Mouse (Mus musculus): Measurements from ENCODE around the gene Fcgr3.
"Not testable (repeated sequence)": the region's sequence is repeated elsewhere in the genome, so short reads cannot be mapped to it uniquely, and the experiment has no call there.

Fcgr3 gene

DNA sequence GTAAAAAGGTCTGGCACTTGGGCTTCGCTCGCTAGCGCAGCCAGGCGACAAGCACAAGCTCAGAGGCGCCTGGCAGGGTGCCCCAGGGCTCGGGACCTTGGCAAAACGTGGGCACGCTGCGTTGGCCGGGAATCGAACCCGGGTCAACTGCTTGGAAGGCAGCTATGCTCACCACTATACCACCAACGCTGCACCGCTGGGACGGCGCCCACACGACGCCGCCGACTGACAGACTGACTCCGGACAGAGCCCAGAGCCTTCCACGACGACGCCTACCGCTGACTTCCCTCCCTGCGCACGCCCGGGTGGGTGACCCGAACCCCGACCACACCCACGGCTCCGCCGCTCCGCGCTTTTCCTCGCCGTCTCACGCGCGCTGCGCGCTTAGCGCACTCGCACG lies 7.5 kb upstream of the Fcgr3 start:
- H3K36me3 ChIP-seq (ENCODE audit: control insufficient read depth, insufficient read depth, low read length, poor library complexity, severe bottlenecking); DNase-seq (ENCODE audit: low read depth, low spot score); H3K27me3 ChIP-seq (ENCODE audit: control insufficient read depth, insufficient read depth, low read length, poor library complexity, severe bottlenecking): not testable (repeated sequence)

DNA sequence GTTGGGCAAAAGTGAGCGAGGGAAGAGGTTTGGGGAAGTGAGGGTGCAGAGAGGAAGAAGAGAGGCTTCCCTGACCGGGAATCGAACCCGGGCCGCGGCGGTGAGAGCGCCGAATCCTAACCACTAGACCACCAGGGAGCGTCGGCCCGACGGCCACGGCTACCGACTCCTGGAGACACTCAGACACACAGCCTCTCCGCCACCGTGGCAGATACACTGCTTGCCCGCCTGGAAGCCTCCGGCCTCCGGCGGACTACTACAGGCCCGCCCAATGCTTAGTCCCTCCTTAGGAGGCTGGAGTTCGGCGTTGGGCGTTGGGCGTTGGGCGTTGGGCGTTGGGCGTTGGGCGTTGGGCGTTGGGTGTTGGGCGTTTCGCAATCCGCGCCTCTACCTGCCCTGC lies 7.0 kb upstream of the Fcgr3 start:
- H3K36me3 ChIP-seq (ENCODE audit: control insufficient read depth, insufficient read depth, low read length, poor library complexity, severe bottlenecking); DNase-seq (ENCODE audit: low read depth, low spot score); H3K27me3 ChIP-seq (ENCODE audit: control insufficient read depth, insufficient read depth, low read length, poor library complexity, severe bottlenecking): not testable (repeated sequence)

DNA sequence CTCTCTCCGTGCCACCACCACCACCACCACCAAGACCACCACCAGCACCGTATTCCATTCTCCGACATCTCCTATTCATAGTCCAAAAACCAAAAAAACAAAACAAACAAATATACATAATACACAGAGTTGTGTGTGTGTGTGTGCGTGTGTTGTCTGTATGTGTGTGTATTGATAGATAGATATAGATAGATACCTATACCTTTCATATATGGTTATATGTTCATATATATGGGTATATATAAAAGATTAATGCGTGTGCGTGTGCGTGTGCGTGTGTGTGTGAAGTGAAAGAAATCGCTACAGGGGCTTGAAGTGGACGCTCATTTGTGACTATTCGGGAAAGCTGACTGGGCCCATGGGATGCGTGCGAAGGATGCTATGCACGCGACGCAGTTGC lies 6.1 kb upstream of the Fcgr3 start:
- H3K27me3 ChIP-seq (ENCODE audit: control insufficient read depth, insufficient read depth, low read length, poor library complexity, severe bottlenecking); DNase-seq (ENCODE audit: low read depth, low spot score); H3K36me3 ChIP-seq (ENCODE audit: control insufficient read depth, insufficient read depth, low read length, poor library complexity, severe bottlenecking): not testable (repeated sequence)

DNA sequence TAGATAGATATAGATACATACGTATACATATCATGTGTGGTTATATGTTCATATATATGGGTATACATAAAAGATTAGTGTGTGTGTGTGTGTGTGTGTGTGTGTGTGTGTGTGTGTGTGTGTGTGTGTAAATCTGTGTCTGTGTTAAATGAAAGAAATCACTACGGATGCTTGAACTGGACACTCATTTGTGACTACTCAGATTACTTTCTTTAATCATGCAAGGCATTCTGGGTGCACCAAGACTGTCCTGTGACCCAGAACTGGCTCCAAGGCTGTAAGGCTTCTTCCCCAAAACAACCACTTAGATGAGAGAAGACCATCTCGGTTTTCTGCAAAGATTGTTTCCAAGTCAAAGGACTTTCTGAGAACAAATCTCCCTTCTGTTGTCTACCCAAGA lies 4.8 kb upstream of the Fcgr3 start:
- DNase-seq (ENCODE audit: low read depth, low spot score): peak; percentile 50
- not testable (repeated sequence) for H3K27me3 ChIP-seq (ENCODE audit: control insufficient read depth, insufficient read depth, low read length, poor library complexity, severe bottlenecking); H3K36me3 ChIP-seq (ENCODE audit: control insufficient read depth, insufficient read depth, low read length, poor library complexity, severe bottlenecking)

DNA sequence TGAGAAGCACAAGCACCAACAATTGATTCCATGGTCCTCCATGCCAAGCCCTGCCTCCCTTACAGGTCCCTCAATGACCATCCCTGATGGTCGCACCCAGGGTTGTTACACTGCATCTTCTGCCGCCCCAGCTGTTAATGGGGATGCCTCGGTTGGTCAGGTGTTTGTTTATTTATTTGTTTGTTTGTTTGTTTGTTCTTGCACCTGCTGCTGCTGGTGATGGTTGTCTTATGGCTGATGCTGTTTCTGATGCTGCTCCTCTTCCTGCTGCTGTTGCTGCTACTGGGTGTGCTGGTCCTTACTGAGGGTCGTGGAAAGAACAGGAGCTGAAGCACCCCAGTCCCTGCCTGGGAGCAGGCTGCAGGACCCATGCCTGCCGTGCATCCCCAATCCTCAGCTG lies 3.2 kb upstream of the Fcgr3 start:
- not testable (repeated sequence) for H3K36me3 ChIP-seq (ENCODE audit: control insufficient read depth, insufficient read depth, low read length, poor library complexity, severe bottlenecking); H3K27me3 ChIP-seq (ENCODE audit: control insufficient read depth, insufficient read depth, low read length, poor library complexity, severe bottlenecking); DNase-seq (ENCODE audit: low read depth, low spot score)

DNA sequence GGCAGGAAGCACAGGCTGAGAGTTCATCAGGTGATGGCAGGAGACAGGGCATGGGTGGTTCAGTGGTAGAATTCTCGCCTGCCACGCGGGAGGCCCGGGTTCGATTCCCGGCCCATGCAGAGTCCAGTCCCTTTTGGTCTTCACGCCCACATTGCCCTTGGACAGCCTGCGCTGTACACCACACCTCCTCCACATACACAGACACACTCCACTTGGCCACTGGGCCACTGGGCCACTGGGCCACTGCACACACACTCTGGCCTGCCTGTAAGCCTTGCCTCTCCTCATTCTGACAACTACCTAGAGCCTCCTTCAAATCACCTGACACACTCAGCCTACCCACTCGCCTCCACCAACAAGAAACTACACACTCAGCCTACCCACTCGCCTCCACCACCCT lies 1.8 kb upstream of the Fcgr3 start:
- not testable (repeated sequence) for DNase-seq (ENCODE audit: low read depth, low spot score); H3K27me3 ChIP-seq (ENCODE audit: control insufficient read depth, insufficient read depth, low read length, poor library complexity, severe bottlenecking); H3K36me3 ChIP-seq (ENCODE audit: control insufficient read depth, insufficient read depth, low read length, poor library complexity, severe bottlenecking)

DNA sequence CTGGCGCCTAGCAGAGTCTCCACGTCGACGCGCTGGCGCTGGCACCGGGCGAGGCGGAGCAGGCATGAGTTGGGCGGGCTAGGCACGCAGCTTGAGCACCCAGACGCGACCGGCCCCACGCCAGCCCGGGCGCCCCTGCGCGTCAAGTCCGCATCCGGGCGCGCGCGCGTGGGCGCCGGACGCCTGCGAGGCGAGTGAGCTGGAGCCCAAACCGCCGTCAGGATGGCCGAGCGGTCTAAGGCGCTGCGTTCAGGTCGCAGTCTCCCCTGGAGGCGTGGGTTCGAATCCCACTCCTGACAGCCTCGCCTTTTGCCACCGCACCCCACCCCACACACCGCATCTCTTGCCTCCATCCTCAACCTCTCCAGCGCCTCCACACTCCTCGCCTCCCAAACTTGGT lies 1.0 kb upstream of the Fcgr3 start:
- not testable (repeated sequence) for H3K27me3 ChIP-seq (ENCODE audit: control insufficient read depth, insufficient read depth, low read length, poor library complexity, severe bottlenecking); H3K36me3 ChIP-seq (ENCODE audit: control insufficient read depth, insufficient read depth, low read length, poor library complexity, severe bottlenecking); DNase-seq (ENCODE audit: low read depth, low spot score)

DNA sequence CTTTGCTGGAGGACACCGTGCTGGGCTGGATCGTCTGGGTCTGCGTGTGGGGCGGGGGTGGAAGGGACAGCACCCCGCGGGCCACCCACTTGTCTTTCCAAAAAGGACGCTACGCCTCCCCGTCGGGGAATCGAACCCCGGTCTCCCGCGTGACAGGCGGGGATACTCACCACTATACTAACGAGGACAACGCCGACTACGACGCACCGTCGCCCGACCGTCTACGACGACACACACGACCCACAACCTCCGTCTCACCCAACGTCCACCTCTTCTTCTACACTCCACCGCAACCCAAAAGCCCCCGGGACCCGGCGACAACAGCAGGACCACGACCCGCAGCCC lies 480 bp upstream of the Fcgr3 start:
- not testable (repeated sequence) for H3K36me3 ChIP-seq (ENCODE audit: control insufficient read depth, insufficient read depth, low read length, poor library complexity, severe bottlenecking); DNase-seq (ENCODE audit: low read depth, low spot score); H3K27me3 ChIP-seq (ENCODE audit: control insufficient read depth, insufficient read depth, low read length, poor library complexity, severe bottlenecking)

DNA sequence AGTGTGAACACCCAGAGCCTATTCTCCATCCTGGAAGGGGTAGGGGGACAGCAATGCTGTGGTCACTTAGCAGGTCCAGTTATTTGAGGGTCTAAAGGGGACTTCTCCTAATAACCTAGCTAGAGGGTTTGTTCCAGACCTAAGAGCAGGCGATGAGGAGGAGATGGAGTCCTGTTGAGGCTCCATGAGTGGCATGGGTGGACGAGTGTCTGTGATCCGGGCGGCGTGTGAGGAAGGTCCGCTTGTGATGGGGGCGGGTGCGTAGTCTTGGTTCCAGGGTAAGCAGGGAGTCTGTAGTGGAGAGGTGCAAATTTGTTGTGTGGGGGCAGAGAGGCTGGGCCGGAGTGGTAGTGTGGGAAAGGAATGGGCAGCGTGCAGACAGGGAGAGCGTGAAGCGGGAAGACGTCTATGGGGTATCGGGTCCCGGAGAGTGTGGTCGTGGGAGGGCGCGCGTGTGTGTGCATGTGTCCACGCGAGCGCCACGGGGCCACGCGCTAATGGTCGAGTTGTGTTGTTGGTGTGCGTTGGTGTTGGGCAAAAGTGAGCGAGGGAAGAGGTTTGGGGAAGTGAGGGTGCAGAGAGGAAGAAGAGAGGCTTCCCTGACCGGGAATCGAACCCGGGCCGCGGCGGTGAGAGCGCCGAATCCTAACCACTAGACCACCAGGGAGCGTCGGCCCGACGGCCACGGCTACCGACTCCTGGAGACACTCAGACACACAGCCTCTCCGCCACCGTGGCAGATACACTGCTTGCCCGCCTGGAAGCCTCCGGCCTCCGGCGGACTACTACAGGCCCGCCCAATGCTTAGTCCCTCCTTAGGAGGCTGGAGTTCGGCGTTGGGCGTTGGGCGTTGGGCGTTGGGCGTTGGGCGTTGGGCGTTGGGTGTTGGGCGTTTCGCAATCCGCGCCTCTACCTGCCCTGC lies 905 bp downstream of the Fcgr3 start:
- not testable (repeated sequence) for H3K36me3 ChIP-seq (ENCODE audit: control insufficient read depth, insufficient read depth, low read length, poor library complexity, severe bottlenecking); H3K27me3 ChIP-seq (ENCODE audit: control insufficient read depth, insufficient read depth, low read length, poor library complexity, severe bottlenecking); DNase-seq (ENCODE audit: low read depth, low spot score)

DNA sequence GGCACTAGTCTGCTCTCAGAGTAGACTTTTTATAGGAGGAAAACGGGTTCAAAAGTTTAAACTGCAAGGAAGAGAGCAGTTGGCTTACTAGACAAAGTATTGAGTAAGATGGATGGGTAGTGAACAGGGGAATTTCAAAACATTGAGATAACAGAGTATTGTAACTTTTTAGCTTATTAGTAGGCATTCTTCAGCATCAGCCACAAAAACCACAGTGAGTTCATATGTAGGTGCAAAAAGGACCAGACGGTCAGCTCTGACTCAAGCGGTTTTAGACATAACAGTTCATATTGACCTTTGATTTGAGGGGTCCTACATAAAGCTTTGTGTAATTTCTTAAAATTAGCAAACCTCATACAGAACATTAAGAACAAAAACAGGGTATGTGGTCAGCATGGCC lies 3.2 kb downstream of the Fcgr3 start:
- no peaks in the 10 kb centered on the region; the same call in 1 of the 2 replicates for H3K27me3 ChIP-seq (ENCODE audit: control insufficient read depth, insufficient read depth, low read length, poor library complexity, severe bottlenecking)
- H3K36me3 ChIP-seq (ENCODE audit: control insufficient read depth, insufficient read depth, low read length, poor library complexity, severe bottlenecking): no peaks in the 10 kb centered on the region
- DNase-seq (ENCODE audit: low read depth, low spot score): no peak

DNA sequence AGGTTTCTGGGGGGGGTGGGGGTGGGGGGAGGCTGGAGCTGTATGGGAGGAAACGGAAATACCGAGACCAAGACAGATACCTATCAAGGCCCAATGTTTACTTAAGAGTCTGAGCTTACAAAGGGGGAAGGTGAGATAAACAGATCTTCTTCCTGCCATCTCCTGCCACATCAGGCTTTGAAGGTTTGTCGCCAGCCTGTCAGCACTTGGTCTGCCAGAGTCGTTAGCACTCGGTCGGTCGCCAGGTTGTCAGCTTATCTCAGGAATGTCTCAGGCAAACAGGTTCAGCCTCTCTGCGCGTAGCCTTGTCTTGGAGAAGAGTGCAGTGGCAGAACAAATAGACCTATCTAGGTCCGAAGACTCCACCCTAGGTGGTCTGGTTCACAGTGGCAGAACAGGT lies 4.3 kb downstream of the Fcgr3 start:
- no peak for DNase-seq (ENCODE audit: low read depth, low spot score)
- Histone ChIP-seq H3K27me3 (ENCODE audit: control insufficient read depth, insufficient read depth, low read length, poor library complexity, severe bottlenecking) (no peaks in the 10 kb centered on the region), H3K36me3 (ENCODE audit: control insufficient read depth, insufficient read depth, low read length, poor library complexity, severe bottlenecking) (no peaks in the 10 kb centered on the region)

DNA sequence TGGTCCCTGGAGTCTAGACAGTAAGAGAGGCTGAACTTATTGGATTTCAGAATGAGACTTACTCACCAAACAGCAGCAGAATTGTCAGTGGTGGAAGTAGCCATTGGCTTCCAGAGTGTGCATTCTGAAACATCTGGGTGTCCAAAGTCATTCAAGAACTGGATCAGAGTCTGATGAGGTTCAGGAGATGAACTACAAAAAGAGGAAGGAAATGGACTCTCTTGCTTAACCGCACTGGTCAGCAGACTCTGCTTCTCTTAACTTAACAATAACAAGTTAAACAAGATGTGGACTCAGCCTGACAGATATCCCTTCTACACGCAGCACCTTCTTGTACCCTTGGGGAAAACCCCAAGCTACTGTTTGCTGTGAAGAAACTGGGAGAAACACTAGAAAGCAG lies 5.5 kb downstream of the Fcgr3 start:
- Histone ChIP-seq H3K27me3 (ENCODE audit: control insufficient read depth, insufficient read depth, low read length, poor library complexity, severe bottlenecking) (no peaks in the 10 kb centered on the region), H3K36me3 (ENCODE audit: control insufficient read depth, insufficient read depth, low read length, poor library complexity, severe bottlenecking) (no peaks in the 10 kb centered on the region)
- no peak for DNase-seq (ENCODE audit: low read depth, low spot score)

DNA sequence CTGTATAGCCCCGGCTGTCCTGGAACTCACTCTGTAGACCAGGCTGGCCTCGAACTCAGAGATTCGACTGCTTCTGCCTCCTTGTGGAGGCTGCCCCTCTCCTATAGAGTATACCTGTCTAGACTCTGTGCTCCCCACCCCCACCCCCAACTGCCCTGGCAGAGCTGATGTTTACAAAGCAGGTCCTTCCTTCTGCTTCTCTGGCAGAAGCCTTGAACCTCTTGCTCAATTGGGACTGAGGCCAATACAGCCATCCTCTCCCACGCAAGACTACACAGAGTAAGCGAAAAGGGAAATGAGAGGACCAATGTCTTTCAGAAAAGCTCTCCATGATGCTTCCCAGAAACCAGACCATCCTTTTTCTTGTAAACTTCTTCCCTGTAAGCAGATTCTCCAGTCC lies 7.5 kb downstream of the Fcgr3 start:
- no peaks in the 10 kb centered on the region for H3K27me3 ChIP-seq (ENCODE audit: control insufficient read depth, insufficient read depth, low read length, poor library complexity, severe bottlenecking)
- no peak for DNase-seq (ENCODE audit: low read depth, low spot score)
- no peaks in the 10 kb centered on the region for H3K36me3 ChIP-seq (ENCODE audit: control insufficient read depth, insufficient read depth, low read length, poor library complexity, severe bottlenecking)

DNA sequence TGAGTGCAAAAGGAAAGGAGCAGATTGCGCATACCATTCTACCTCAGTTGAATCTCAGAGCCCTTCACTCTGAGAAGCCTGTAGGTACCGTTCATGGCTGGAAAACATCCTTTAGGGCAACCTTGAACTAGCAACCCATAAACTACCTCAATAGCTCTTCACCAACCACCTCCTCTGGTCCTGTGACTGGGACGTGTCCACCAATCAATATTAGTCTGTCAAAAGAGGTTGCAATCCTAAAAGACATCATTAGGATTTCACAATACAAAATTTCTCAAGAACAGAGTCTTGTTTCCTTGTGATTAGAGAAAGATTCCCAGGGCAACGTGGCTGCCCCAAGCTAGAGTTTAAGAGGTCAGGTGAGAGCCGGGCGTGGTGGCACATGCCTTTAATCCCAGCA lies 11.4 kb downstream of the Fcgr3 start:
- DNase-seq (ENCODE audit: low read depth, low spot score): no peak
- Histone ChIP-seq H3K27me3 (ENCODE audit: control insufficient read depth, insufficient read depth, low read length, poor library complexity, severe bottlenecking) (no peaks in the 10 kb centered on the region), H3K36me3 (ENCODE audit: control insufficient read depth, insufficient read depth, low read length, poor library complexity, severe bottlenecking) (no peaks in the 10 kb centered on the region)

DNA sequence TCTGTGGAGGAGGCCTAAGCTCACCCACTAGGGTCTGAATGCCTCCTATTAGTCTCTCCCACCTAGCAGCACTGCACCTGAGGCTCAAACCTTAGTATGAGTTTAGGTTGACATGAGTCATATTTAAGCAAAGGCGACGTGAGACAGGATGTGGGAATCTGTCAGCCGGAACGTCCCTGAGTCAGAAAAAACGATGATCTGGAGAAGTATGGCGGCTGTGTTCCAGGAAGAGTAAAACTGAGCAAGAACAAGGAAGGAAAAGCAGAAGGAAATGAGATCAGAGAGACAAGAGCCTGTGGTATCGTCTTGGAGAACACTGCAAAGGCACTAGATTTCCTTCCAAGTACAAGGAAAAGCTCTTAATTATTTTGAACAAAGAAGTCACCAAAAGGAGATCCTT lies 14.0 kb downstream of the Fcgr3 start:
- Histone ChIP-seq H3K27me3 (ENCODE audit: control insufficient read depth, insufficient read depth, low read length, poor library complexity, severe bottlenecking) (no peaks in the 10 kb centered on the region), H3K36me3 (ENCODE audit: control insufficient read depth, insufficient read depth, low read length, poor library complexity, severe bottlenecking) (no peaks in the 10 kb centered on the region)
- peak; percentile 65 for DNase-seq (ENCODE audit: low read depth, low spot score)

DNA sequence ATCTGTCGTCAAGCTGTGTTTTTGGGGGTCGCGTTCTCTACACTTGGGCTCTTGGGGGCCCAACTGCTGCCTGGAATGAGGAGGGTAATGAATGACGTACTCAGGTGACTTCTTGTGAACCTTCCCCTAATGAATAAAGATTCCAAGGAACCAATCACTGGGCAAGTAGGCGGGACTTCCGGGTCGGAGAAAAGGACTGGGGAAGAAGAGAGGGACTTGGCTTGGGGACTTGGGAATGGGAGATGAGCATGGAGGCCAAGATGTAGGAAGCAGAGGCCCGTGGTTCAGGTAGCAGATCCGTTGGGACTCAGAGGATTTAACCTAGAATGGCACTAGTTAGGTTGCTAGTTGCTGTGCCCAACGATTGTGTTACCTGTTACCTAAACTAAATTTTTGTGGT lies 15.5 kb downstream of the Fcgr3 start:
- DNase-seq (ENCODE audit: low read depth, low spot score): no peak
- H3K36me3 ChIP-seq (ENCODE audit: control insufficient read depth, insufficient read depth, low read length, poor library complexity, severe bottlenecking): no peaks in the 10 kb centered on the region

More for the DNA sequence above, 15.5 kb downstream of the Fcgr3 start:
- no peaks in the 10 kb centered on the region for H3K27me3 ChIP-seq (ENCODE audit: control insufficient read depth, insufficient read depth, low read length, poor library complexity, severe bottlenecking)

All from splenic B cell, adult 2 months (primary cell).